Mouse (Mus musculus) spleen, adult 2 months (tissue): ENCODE measurements around the gene Txn2. TPM values are rescaled to one million over a fixed set of nuclear protein-coding genes. Genes with fewer than 3 reads are reported as not detected.

ENCODE experiments used
- DNase-seq, 2 experiments: peaks; one replicate each; pipeline versions ENCODE4 v3.0.0 to v3.0.0-alpha.2; 2012 to 2021; ENCODE audit warnings: low spot score in 2 of 2, low read depth in 1 of 2
- H3K27ac ChIP-seq: fragments of 200-500 bp; 2 replicates; pipeline ENCODE4 v1.5.1; 2012; ENCODE audit warnings: low read length, inconsistent platforms; ENCODE audit not compliant: insufficient read depth
- H3K27me3 ChIP-seq: fragments of 200-500 bp; 2 replicates; pipeline ENCODE4 v1.6.1; 2012; ENCODE audit warnings: mild to moderate bottlenecking, moderate library complexity, low read length, inconsistent platforms; ENCODE audit not compliant: control insufficient read depth, insufficient read depth
- H3K36me3 ChIP-seq: fragments of 200-500 bp; 2 replicates; pipeline ENCODE4 v1.6.1; 2012; ENCODE audit warnings: mild to moderate bottlenecking, low read length, inconsistent platforms; ENCODE audit not compliant: control insufficient read depth, insufficient read depth
- H3K4me1 ChIP-seq: fragments of 200-500 bp; 2 replicates; pipeline ENCODE4 v1.6.1; 2011; ENCODE audit warnings: inconsistent platforms; ENCODE audit not compliant: control insufficient read depth, insufficient read depth, insufficient read length
- H3K4me3 ChIP-seq: fragments of 200-500 bp; 2 replicates; pipeline ENCODE4 v1.5.1; 2011; ENCODE audit warnings: mild to moderate bottlenecking, inconsistent platforms; ENCODE audit not compliant: insufficient read depth, insufficient read length; ENCODE audit errors: extremely low read depth
- CTCF ChIP-seq: fragments of 200-500 bp; IDR thresholded peaks from 2 replicates; pipeline ENCODE4 v1.5.1; 2011; ENCODE audit warnings: mild to moderate bottlenecking, inconsistent platforms; ENCODE audit not compliant: insufficient read depth, insufficient read length, insufficient replicate concordance; ENCODE audit errors: extremely low read depth
- POLR2A ChIP-seq: fragments of 200-500 bp; IDR thresholded peaks from 2 replicates; pipeline ENCODE4 v1.6.1; 2011; ENCODE audit warnings: low read depth, low read length, inconsistent platforms
- WGBS: fragments of 180-500 bp; shearing (Covaris S2); methylation state at CpG from one replicate; pipeline ENCODE4 v1.1.7; 2018; 5-methylcytosine and 5-hydroxymethylcytosine counted together
- polyA plus RNA-seq: library from polyadenylated mRNA; depleted of rRNA; stranded (reverse); fragments of >200 nt; gene quantifications from 2 replicates; pipeline ENCODE4 v1.2.3, GENCODE M21; 2012

Txn2 gene
- polyA plus RNA-seq, 1 experiment: 115 TPM

GRCm38 (mm10) chr15:77911065-77911464, 17.7 kb downstream of the Txn2 start:
- peaks cover 4% of the 10 kb centered on the region; the same call in 1 of the 2 replicates for H3K36me3 ChIP-seq
- H3K27me3 ChIP-seq: no peaks in the 10 kb centered on the region
- H3K27ac ChIP-seq: 0 out of 2 replicates have a peak overlapping the region, but pooled peaks have one; percentile 22
- 80% methylated on average over 2 of the region's 2 CpGs for WGBS
- H3K4me1 ChIP-seq: no peaks in the 10 kb centered on the region
- no peak overlapping the region for H3K4me3 ChIP-seq
- no peak for DNase-seq
- TF ChIP-seq CTCF (no peak), POLR2A (no peak)

GRCm38 (mm10) chr15:77907646-77908518, 20.9 kb downstream of the Txn2 start:
- Histone ChIP-seq H3K4me1 (peaks cover 14% of the 10 kb centered on the region; the same call in 1 of the 2 replicates), H3K27ac (no peak overlapping the region), H3K36me3 (no peaks in the 10 kb centered on the region), H3K27me3 (no peaks in the 10 kb centered on the region), H3K4me3 (no peak overlapping the region)
- TF ChIP-seq CTCF (no peak), POLR2A (no peak)
- WGBS: 86% methylated on average over 9 of the region's 9 CpGs
- DNase-seq: no peak

GRCm38 (mm10) chr15:77906545-77906944, 22.3 kb downstream of the Txn2 start:
- Histone ChIP-seq H3K4me1 (peaks cover 14% of the 10 kb centered on the region; the same call in 1 of the 2 replicates), H3K36me3 (no peaks in the 10 kb centered on the region), H3K4me3 (no peak overlapping the region), H3K27ac (no peak overlapping the region), H3K27me3 (no peaks in the 10 kb centered on the region)
- TF ChIP-seq CTCF (no peak), POLR2A (no peak)
- 80% methylated on average over 10 of the region's 10 CpGs for WGBS
- no peak for DNase-seq

- 88% methylated on average over 8 of the region's 8 CpGs for WGBS
- TF ChIP-seq CTCF: no peak
- no peak for TF ChIP-seq POLR2A
- no peak for DNase-seq
- no peak overlapping the region for H3K27ac ChIP-seq
- H3K27me3 ChIP-seq: no peaks in the 10 kb centered on the region
- H3K36me3 ChIP-seq: no peaks in the 10 kb centered on the region
- no peak overlapping the region for H3K4me3 ChIP-seq
- H3K4me1 ChIP-seq: peaks cover 14% of the 10 kb centered on the region; the same call in 1 of the 2 replicates
Measured at GRCm38 (mm10) chr15:77906081-77906480, 22.7 kb downstream of the Txn2 start.

GRCm38 (mm10) chr15:77905275-77905970, 23.4 kb downstream of the Txn2 start:
- DNase-seq: peak in 1 of 2 experiments; percentile 48
- WGBS: 18% methylated on average over 26 of the region's 26 CpGs
- Histone ChIP-seq H3K4me3 (peak overlapping the region; percentile 25; the same call in 1 of the 2 replicates), H3K36me3 (no peaks in the 10 kb centered on the region), H3K27ac (peak overlapping the region; percentile 47), H3K27me3 (no peaks in the 10 kb centered on the region), H3K4me1 (peaks cover 14% of the 10 kb centered on the region; the same call in 1 of the 2 replicates)
- TF ChIP-seq CTCF (no peak), POLR2A (no peak)

- no peak overlapping the region for H3K4me3 ChIP-seq
- DNase-seq: peak in 1 of 2 experiments; percentile 36
Measured at GRCm38 (mm10) chr15:77904363-77904892, 24.4 kb downstream of the Txn2 start.

More at GRCm38 (mm10) chr15:77904363-77904892, 24.4 kb downstream of the Txn2 start:
- no peaks in the 10 kb centered on the region for H3K27me3 ChIP-seq
- 18% methylated on average over 12 of the region's 12 CpGs for WGBS
- H3K4me1 ChIP-seq: peaks cover 14% of the 10 kb centered on the region; the same call in 1 of the 2 replicates
- peak overlapping the region; percentile 27; the same call in 1 of the 2 replicates for H3K27ac ChIP-seq
- TF ChIP-seq CTCF (no peak), POLR2A (no peak)
- H3K36me3 ChIP-seq: no peaks in the 10 kb centered on the region
